Mouse (Mus musculus): Measurements from ENCODE around the gene Ddx21.
"Not testable (repeated sequence)": the region's sequence is repeated elsewhere in the genome, so short reads cannot be mapped to it uniquely, and the experiment has no call there.

- TF ChIP-seq POLR2A (IDR thresholded peaks at IDR 0.05; ENCODE audit: borderline replicate concordance, insufficient read depth, low read length); CTCF (IDR thresholded peaks at IDR 0.05; ENCODE audit: borderline replicate concordance, insufficient read depth, low read depth, low read length): not testable (repeated sequence)
These were observed 2.8 kb downstream of the Ddx21 start for GRCm38 (mm10) chr10:62599311-62599710.

Data from cerebellum, adult 2 months (tissue).